In the genomic region with DNA sequence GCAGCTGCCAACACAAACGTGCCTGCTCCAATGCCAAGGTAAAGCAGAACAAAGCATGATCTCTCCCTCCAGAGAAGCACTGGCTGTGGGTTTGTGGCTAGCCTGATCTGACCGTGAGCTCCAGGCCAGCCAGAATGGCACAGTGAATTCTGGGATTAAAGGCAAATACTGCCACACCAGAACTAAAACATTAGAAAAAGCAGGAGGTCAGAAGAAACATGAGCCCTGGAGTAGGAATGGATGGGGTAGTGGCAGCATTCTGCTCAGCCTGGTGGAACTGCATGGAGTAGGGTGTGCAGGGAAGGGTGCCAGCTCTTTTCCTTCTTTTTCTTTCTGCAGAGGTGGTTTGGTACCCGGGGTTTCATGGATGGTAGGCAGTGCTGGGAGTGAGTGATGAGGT, we compare ENCODE assay signal across 26 mouse cellular contexts. TPM values are rescaled to one million over a fixed set of nuclear protein-coding genes. Genes with fewer than 3 reads are reported as not detected.
"Had no signal": no experiment of that assay in that cellular context is flagged by ENCODE, and none has a peak within 500 bp of the region (broad histone marks: within the 10 kb centered on the region; RNA-seq: fewer than 3 reads in every experiment).

No protein-coding gene starts in this region.

RNA-seq across cellular contexts. Expression of a gene that starts 13.2 kb away (rescaled TPM):
- total RNA-seq: left cerebral cortex, postnatal 10 days; left cerebral cortex, postnatal 25 days; left cerebral cortex, postnatal 36 days; left cerebral cortex, postnatal 4 days; liver, adult 2 months; megakaryocyte, adult 5-6 weeks; megakaryocyte-erythroid progenitor cell, adult 5-6 weeks; midbrain, postnatal 0 days; monocyte, adult 5-6 weeks had no signal
- polyA plus RNA-seq: limb, embryonic 10.5 days; limb, embryonic 11.5 days; limb, embryonic 12.5 days; limb, embryonic 13.5 days; limb, embryonic 14.5 days; liver, adult 2 months; liver, postnatal 0 days; lung, adult 2 months; lung, postnatal 0 days; macrophage; midbrain, embryonic 10.5 days; midbrain, embryonic 12.5 days; midbrain, embryonic 15.5 days; midbrain, embryonic 16.5 days; midbrain, postnatal 0 days had no signal

RNA-seq across cellular contexts. Expression of a gene that starts 42.4 kb away (rescaled TPM):
- total RNA-seq: liver, adult 2 months; megakaryocyte, adult 5-6 weeks; midbrain, postnatal 0 days; monocyte, adult 5-6 weeks had no signal
- polyA plus RNA-seq: limb, embryonic 12.5 days; liver, adult 2 months; liver, embryonic 15.5 days; liver, embryonic 16.5 days; liver, postnatal 0 days; lung, adult 2 months; lung, postnatal 0 days; macrophage; midbrain, embryonic 12.5 days; midbrain, embryonic 13.5 days; midbrain, embryonic 14.5 days had no signal
